In the genomic region with DNA sequence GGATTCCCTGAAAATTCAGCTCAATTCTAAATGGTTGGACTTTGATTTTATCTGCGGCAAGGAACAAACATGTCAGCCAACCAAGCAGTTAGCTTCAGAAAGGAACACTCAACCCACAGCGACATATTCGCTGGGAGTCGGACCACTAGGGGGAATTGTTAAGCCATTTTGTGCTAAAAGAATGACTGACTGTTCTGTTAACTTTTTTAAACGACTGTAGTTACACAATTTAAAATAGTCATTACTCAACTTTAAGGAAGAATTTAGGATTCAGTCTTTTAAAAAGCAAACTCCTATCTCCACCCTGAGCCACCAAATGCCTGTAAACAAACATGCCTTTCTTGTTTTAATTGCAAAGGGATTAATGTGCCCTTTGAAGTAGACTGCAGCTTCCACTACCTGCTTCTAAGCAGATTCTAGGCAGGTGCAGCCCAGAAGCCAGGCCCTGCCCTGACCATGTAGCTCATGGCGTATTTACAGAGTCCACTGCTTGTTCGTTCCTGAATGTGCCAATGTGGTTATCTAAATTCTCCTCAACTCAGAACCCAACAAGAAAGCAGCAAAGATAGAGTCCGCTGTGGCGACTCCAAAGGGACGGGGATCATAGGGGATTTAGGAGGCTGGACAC, we compare ENCODE assay signal across 25 mouse cellular contexts. TPM values are rescaled to one million over a fixed set of nuclear protein-coding genes. Genes with fewer than 3 reads are reported as not detected.
DNase-seq lines count a peak whose midpoint lies in the region; ATAC-seq and TF ChIP-seq lines count a peak whose summit lies in the region.
"Had no signal": no experiment of that assay in that cellular context is flagged by ENCODE, and none has a peak within 500 bp of the region (broad histone marks: within the 10 kb centered on the region; RNA-seq: fewer than 3 reads in every experiment).

No protein-coding gene starts in this region.

- peak; percentile 17 for DNase-seq in hindbrain, postnatal 0 days (ENCODE audit: low spot score)
- DNase-seq in hindbrain, embryonic 10.5 days (ENCODE audit: low spot score) = no peak
- DNase-seq in CH12.LX (ENCODE audit: extremely low read depth) = no peak
- no peak for DNase-seq in forebrain, embryonic 11.5 days (ENCODE audit: low spot score)
- DNase-seq in midbrain, embryonic 11.5 days (ENCODE audit: low spot score, missing footprints) = peak; percentile 92
- DNase-seq in spleen, postnatal 4 days (ENCODE audit: low spot score in 2 of 2) = no peak
- DNase-seq in c-Kit-positive CD71-positive TER-119-positive erythroid progenitor cells, embryonic 14.5 days (ENCODE audit: low spot score) = no peak
- DNase-seq: adrenal gland, postnatal 36 days; B cell, adult 2 months; cerebellum, postnatal 25 days; heart, postnatal 36 days; kidney, adult 2 months; kidney, postnatal 36 days; layer of hippocampus, postnatal 36 days; lung, postnatal 4 days; right cerebral cortex, postnatal 25 days; thymus, postnatal 14 days had no signal

- peak; percentile 35; the same call in 1 of the 2 replicates for TF ChIP-seq CTCF in hindbrain, postnatal 0 days (IDR thresholded peaks at IDR 0.05; ENCODE audit: low read depth)
- peak in 1 of 2 experiments; percentile 33; a peak in 2 of 4 replicates for TF ChIP-seq CTCF in CH12.LX (conservative IDR thresholded peaks at IDR 0.05 in 1 of 2, IDR thresholded peaks at IDR 0.05 in 1 of 2; ENCODE audit: low read depth in 2 of 2, low read length in 2 of 2)

- ATAC-seq in hindbrain, postnatal 0 days = no peak
- peak; percentile 42; the same call in 1 of the 2 replicates for ATAC-seq in forebrain, embryonic 11.5 days (replicated peaks; ENCODE audit: low FRiP score)
- ATAC-seq in midbrain, embryonic 11.5 days (ENCODE audit: low FRiP score) = peak; percentile 54; the same call in 1 of the 2 replicates
- no peak for ATAC-seq in kidney, embryonic 15.5 days (replicated peaks; ENCODE audit: low FRiP score)
- ATAC-seq: hindbrain, embryonic 16.5 days; Patski had no signal

- no peak overlapping the region for H3K4me3 ChIP-seq in hindbrain, postnatal 0 days (ENCODE audit: low read length)
- H3K4me3 ChIP-seq in hindbrain, embryonic 10.5 days = no peak overlapping the region
- no peak overlapping the region for H3K4me3 ChIP-seq in CH12.LX (replicated peaks in 1 of 3; ENCODE audit: low read depth in 2 of 3, low read length in 2 of 3, poor library complexity in 1 of 3)
- no peak overlapping the region for H3K4me3 ChIP-seq in forebrain, embryonic 11.5 days (ENCODE audit: low read depth, low read length)
- H3K4me3 ChIP-seq in midbrain, embryonic 11.5 days (ENCODE audit: low read depth, low read length) = no peak overlapping the region
- H3K4me3 ChIP-seq in kidney, embryonic 15.5 days (replicated peaks) = no peak overlapping the region
- H3K4me3 ChIP-seq: embryonic facial prominence, embryonic 12.5 days; heart, embryonic 13.5 days; neural tube, embryonic 13.5 days had no signal

- 51% methylated on average over 10 of the region's 10 CpGs for WGBS in hindbrain, postnatal 0 days
- WGBS in hindbrain, embryonic 10.5 days = 40% methylated on average over 10 of the region's 10 CpGs
- 19% methylated on average over 10 of the region's 10 CpGs for WGBS in forebrain, embryonic 11.5 days
- WGBS in midbrain, embryonic 11.5 days = 16% methylated on average over 10 of the region's 10 CpGs
- 56% methylated on average over 10 of the region's 10 CpGs for WGBS in kidney, embryonic 15.5 days

- in situ Hi-C loops in CH12.LX (cut with MboI; ENCODE audit: low pct_ligation_motif_present, low pct_unique_long_range_greater_than_20kb, low sequenced_read_pairs) = no loop called here

- no peaks in the 10 kb centered on the region for H3K9me3 ChIP-seq in hindbrain, postnatal 0 days (ENCODE audit: low read length)
- no peaks in the 10 kb centered on the region for H3K9me3 ChIP-seq in hindbrain, embryonic 10.5 days
- H3K9me3 ChIP-seq in CH12.LX (replicated peaks; ENCODE audit: low read length) = no peaks in the 10 kb centered on the region
- no peaks in the 10 kb centered on the region for H3K9me3 ChIP-seq in forebrain, embryonic 11.5 days (ENCODE audit: control insufficient read depth, low read length)
- H3K9me3 ChIP-seq in midbrain, embryonic 11.5 days (ENCODE audit: control insufficient read depth, low read length) = no peaks in the 10 kb centered on the region
- H3K9me3 ChIP-seq in kidney, embryonic 15.5 days (replicated peaks) = no peaks in the 10 kb centered on the region
- H3K9me3 ChIP-seq: embryonic facial prominence, embryonic 12.5 days; heart, embryonic 13.5 days; neural tube, embryonic 13.5 days had no signal

- H3K36me3 ChIP-seq in hindbrain, postnatal 0 days (ENCODE audit: insufficient read depth, low read length) = no peaks in the 10 kb centered on the region
- no peaks in the 10 kb centered on the region for H3K36me3 ChIP-seq in hindbrain, embryonic 10.5 days
- H3K36me3 ChIP-seq in CH12.LX (replicated peaks in 1 of 2; ENCODE audit: control insufficient read depth in 1 of 2, insufficient read depth in 1 of 2, low read length in 1 of 2) = no peaks in the 10 kb centered on the region
- no peaks in the 10 kb centered on the region for H3K36me3 ChIP-seq in forebrain, embryonic 11.5 days (ENCODE audit: control insufficient read depth, insufficient read depth, low read length)
- no peaks in the 10 kb centered on the region for H3K36me3 ChIP-seq in midbrain, embryonic 11.5 days (ENCODE audit: control insufficient read depth, insufficient read depth, low read length)
- no peaks in the 10 kb centered on the region for H3K36me3 ChIP-seq in kidney, embryonic 15.5 days
- H3K36me3 ChIP-seq: embryonic facial prominence, embryonic 12.5 days; heart, embryonic 13.5 days; neural tube, embryonic 13.5 days had no signal

- no peaks in the 10 kb centered on the region for H3K4me1 ChIP-seq in hindbrain, postnatal 0 days (ENCODE audit: insufficient read depth, low read length)
- H3K4me1 ChIP-seq in hindbrain, embryonic 10.5 days (replicated peaks) = peaks cover 16% of the 10 kb centered on the region; the same call in 1 of the 2 replicates
- H3K4me1 ChIP-seq in CH12.LX (ENCODE audit: control insufficient read depth in 1 of 2, insufficient read depth in 2 of 2) = no peaks in the 10 kb centered on the region
- H3K4me1 ChIP-seq in forebrain, embryonic 11.5 days (replicated peaks; ENCODE audit: control insufficient read depth, insufficient read depth, low read length) = peaks cover 3% of the 10 kb centered on the region; the same call in 1 of the 2 replicates
- H3K4me1 ChIP-seq in midbrain, embryonic 11.5 days (ENCODE audit: control insufficient read depth, insufficient read depth, low read length) = peaks cover 13% of the 10 kb centered on the region
- H3K4me1 ChIP-seq in kidney, embryonic 15.5 days = no peaks in the 10 kb centered on the region
- H3K4me1 ChIP-seq: embryonic facial prominence, embryonic 12.5 days; heart, embryonic 13.5 days had no signal

- dilution Hi-C loops in CH12.LX (cut with MboI; ENCODE audit: extremely low pct_ligation_motif_present, extremely low pct_unique_long_range_greater_than_20kb, low sequenced_read_pairs) = no loop called here

- peak; percentile 31 for TF ChIP-seq RAD21 in CH12.LX (IDR thresholded peaks at IDR 0.05; ENCODE audit: low read depth, low read length)

- no peak overlapping the region for H3K27ac ChIP-seq in hindbrain, postnatal 0 days
- no peak overlapping the region for H3K27ac ChIP-seq in hindbrain, embryonic 10.5 days
- no peak overlapping the region for H3K27ac ChIP-seq in CH12.LX (ENCODE audit: insufficient read depth, low read depth)
- no peak overlapping the region for H3K27ac ChIP-seq in forebrain, embryonic 11.5 days (ENCODE audit: low read depth, low read length)
- 0 out of 2 replicates have a peak overlapping the region, but pooled peaks have one; percentile 27 for H3K27ac ChIP-seq in midbrain, embryonic 11.5 days (ENCODE audit: low read depth, low read length)
- no peak overlapping the region for H3K27ac ChIP-seq in kidney, embryonic 15.5 days
- H3K27ac ChIP-seq: embryonic facial prominence, embryonic 12.5 days; heart, embryonic 13.5 days; liver, embryonic 14.5 days; neural tube, embryonic 13.5 days had no signal

- H3K27me3 ChIP-seq in hindbrain, postnatal 0 days (ENCODE audit: insufficient read depth, low read length) = no peaks in the 10 kb centered on the region
- peaks cover 35% of the 10 kb centered on the region for H3K27me3 ChIP-seq in hindbrain, embryonic 10.5 days (ENCODE audit: insufficient read depth, poor library complexity, severe bottlenecking)
- no peaks in the 10 kb centered on the region for H3K27me3 ChIP-seq in CH12.LX (replicated peaks)
- H3K27me3 ChIP-seq in forebrain, embryonic 11.5 days (ENCODE audit: control insufficient read depth, insufficient read depth, low read length) = peaks cover 5% of the 10 kb centered on the region
- H3K27me3 ChIP-seq in midbrain, embryonic 11.5 days (ENCODE audit: control insufficient read depth, insufficient read depth, low read length) = no peaks in the 10 kb centered on the region; the same call in 1 of the 2 replicates
- H3K27me3 ChIP-seq in kidney, embryonic 15.5 days = peaks cover 65% of the 10 kb centered on the region
- H3K27me3 ChIP-seq: neural tube, embryonic 13.5 days had no signal

- H3K9ac ChIP-seq in hindbrain, postnatal 0 days (replicated peaks; ENCODE audit: low read length) = no peak overlapping the region
- no peak overlapping the region for H3K9ac ChIP-seq in CH12.LX (ENCODE audit: insufficient read depth, low read depth)
- no peak overlapping the region for H3K9ac ChIP-seq in forebrain, embryonic 11.5 days (ENCODE audit: low read length)
- 0 out of 2 replicates have a peak overlapping the region, but pooled peaks have one; percentile 22 for H3K9ac ChIP-seq in midbrain, embryonic 11.5 days (ENCODE audit: low read length)
- no peak overlapping the region for H3K9ac ChIP-seq in kidney, embryonic 15.5 days
- H3K9ac ChIP-seq: embryonic facial prominence, embryonic 12.5 days; heart, embryonic 13.5 days; liver, embryonic 14.5 days; neural tube, embryonic 13.5 days had no signal

- H3K79me2 ChIP-seq in CH12.LX (replicated peaks; ENCODE audit: control insufficient read depth, extremely low read depth, insufficient read depth, poor library complexity, severe bottlenecking) = no peaks in the 10 kb centered on the region

- TF ChIP-seq EP300 in CH12.LX (IDR thresholded peaks at IDR 0.05; ENCODE audit: low read length) = no peak

- no peak overlapping the region for H3K4me2 ChIP-seq in hindbrain, postnatal 0 days (ENCODE audit: low read depth, low read length)
- no peak overlapping the region for H3K4me2 ChIP-seq in CH12.LX (ENCODE audit: insufficient read depth, low read depth, poor library complexity, severe bottlenecking)
- peak overlapping the region; percentile 19; the same call in 1 of the 2 replicates for H3K4me2 ChIP-seq in forebrain, embryonic 11.5 days (ENCODE audit: low read depth, low read length, severe bottlenecking)
- peak overlapping the region; percentile 30; the same call in 1 of the 2 replicates for H3K4me2 ChIP-seq in midbrain, embryonic 11.5 days
- no peak overlapping the region for H3K4me2 ChIP-seq in kidney, embryonic 15.5 days
- H3K4me2 ChIP-seq: embryonic facial prominence, embryonic 12.5 days; heart, embryonic 13.5 days; neural tube, embryonic 13.5 days had no signal

- no peak for TF ChIP-seq POLR2A in CH12.LX (IDR thresholded peaks at IDR 0.05; ENCODE audit: low read depth, low read length)

RNA-seq across cellular contexts. Expression of a gene that starts 43.7 kb away (rescaled TPM):
- 15.9 and 20.1 TPM in 2 replicates for total RNA-seq in hindbrain, postnatal 0 days (2014; rRNA removed)
- polyA plus RNA-seq in hindbrain, postnatal 0 days (2015; fragmentation: Nextera tagmentation; extraction: Ambion mirVana) = 4.1 TPM in 2 replicates
- 7.6 and 9.3 TPM in 2 replicates for polyA plus RNA-seq in hindbrain, embryonic 10.5 days (2016; fragmentation: Nextera tagmentation; extraction: Ambion mirVana)
- total RNA-seq in CH12.LX (2012; rRNA removed) = not detected in 2 replicates
- not detected in 2 replicates for total RNA-seq in CH12.LX (2014; rRNA removed)
- polyA plus RNA-seq in CH12.LX (2012; ENCODE audit: insufficient read length, low read depth) = not detected in 2 replicates
- 21.6 and 23.8 TPM in 2 replicates for polyA plus RNA-seq in forebrain, embryonic 11.5 days (2014; fragmentation: Nextera tagmentation; extraction: Ambion mirVana)
- polyA plus RNA-seq in midbrain, embryonic 11.5 days (2014; fragmentation: Nextera tagmentation; extraction: Ambion mirVana) = 20.4 and 24.5 TPM in 2 replicates
- 0.08 TPM in 1 of 2 replicates, not detected in the other for polyA plus RNA-seq in kidney, embryonic 15.5 days (2015; fragmentation: Nextera tagmentation; extraction: Ambion mirVana)
- total RNA-seq: heart, postnatal 36 days; monocyte, adult 5-6 weeks had no signal
- polyA plus RNA-seq: kidney, adult 2 months; liver, embryonic 14.5 days had no signal

RNA-seq across cellular contexts. Expression of a gene that starts 56.2 kb away (rescaled TPM):
- 53.7 and 68.2 TPM in 2 replicates for total RNA-seq in hindbrain, postnatal 0 days (2014; rRNA removed)
- 50.1 and 50.4 TPM in 2 replicates for polyA plus RNA-seq in hindbrain, postnatal 0 days (2015; fragmentation: Nextera tagmentation; extraction: Ambion mirVana)
- 37.2 and 39.8 TPM in 2 replicates for polyA plus RNA-seq in hindbrain, embryonic 10.5 days (2016; fragmentation: Nextera tagmentation; extraction: Ambion mirVana)
- total RNA-seq in CH12.LX (2012; rRNA removed) (14.0 and 19.3 TPM in 2 replicates), CH12.LX (2014; rRNA removed) (15.3 and 15.8 TPM in 2 replicates)
- 8.3 and 11.7 TPM in 2 replicates for polyA plus RNA-seq in CH12.LX (2012; ENCODE audit: insufficient read length, low read depth)
- 36.2 and 39.3 TPM in 2 replicates for polyA plus RNA-seq in forebrain, embryonic 11.5 days (2014; fragmentation: Nextera tagmentation; extraction: Ambion mirVana)
- polyA plus RNA-seq in midbrain, embryonic 11.5 days (2014; fragmentation: Nextera tagmentation; extraction: Ambion mirVana) = 29.5 and 32.3 TPM in 2 replicates
- 54.6 and 58.6 TPM in 2 replicates for polyA plus RNA-seq in kidney, embryonic 15.5 days (2015; fragmentation: Nextera tagmentation; extraction: Ambion mirVana)

Comparison
In these comparisons a context has a peak if more than half of its experiments do, and no peak if none do; other contexts are left out.
1. DNase-seq: peak in hindbrain, postnatal 0 days (single experiment) and midbrain, embryonic 11.5 days (single experiment); none in hindbrain, embryonic 10.5 days (single experiment), CH12.LX (single experiment), forebrain, embryonic 11.5 days (single experiment), spleen, postnatal 4 days (0 of 2) and c-Kit-positive CD71-positive TER-119-positive erythroid progenitor cells, embryonic 14.5 days (single experiment).
2. ATAC-seq: peak in forebrain, embryonic 11.5 days (single experiment) and midbrain, embryonic 11.5 days (single experiment); none in hindbrain, postnatal 0 days (single experiment) and kidney, embryonic 15.5 days (single experiment).
3. H3K4me2 ChIP-seq: peak in forebrain, embryonic 11.5 days (single experiment) and midbrain, embryonic 11.5 days (single experiment); none in hindbrain, postnatal 0 days (single experiment), CH12.LX (single experiment) and kidney, embryonic 15.5 days (single experiment).